Mouse (Mus musculus): ENCODE results near the gene Hlcs.

- TF ChIP-seq CTCF (conservative IDR thresholded peaks at IDR 0.05; ENCODE audit: low read length) (no peak), NANOG (IDR thresholded peaks at IDR 0.05; ENCODE audit: borderline replicate concordance, low read length) (no peak)
Observed at GRCm38 (mm10) chr16:94330429-94330828, 17.1 kb upstream of the Hlcs start.
